Mouse (Mus musculus) cerebellum, adult 2 months (tissue): ENCODE data around the gene Gm21985.

Experiments
- CTCF ChIP-seq: fragments of 200-500 bp; IDR thresholded peaks from 2 replicates; pipeline ENCODE4 v1.5.1; 2011; ENCODE audit warnings: low read depth, mild to moderate bottlenecking, control low read depth, low read length, moderate library complexity, borderline replicate concordance; ENCODE audit not compliant: insufficient read depth
- POLR2A ChIP-seq: fragments of 200-500 bp; IDR thresholded peaks from 2 replicates; pipeline ENCODE4 v1.6.1; 2011; ENCODE audit warnings: low read length, control low read depth, borderline replicate concordance; ENCODE audit not compliant: insufficient read depth

GRCm38 (mm10) chr2:112309161-112309600, 43.1 kb downstream of the Gm21985 start:
- TF ChIP-seq CTCF: no peak
- TF ChIP-seq POLR2A: no peak
